Mouse (Mus musculus) CD4-positive naive resting alpha-beta T cell, adult 57 days (primary cell): ENCODE data around the gene Gm5936. TPM values are rescaled to one million over a fixed set of nuclear protein-coding genes. Genes with fewer than 3 reads are reported as not detected.

Experiments
- total RNA-seq: library from RNA; stranded (reverse); gene quantifications from one replicate; pipeline ENCODE4 v1.2.4, GENCODE M21; 2023

Gm5936 gene
- not detected for total RNA-seq

GRCm38 (mm10) chrX:74836842-74837522 is at the start of gene Gm5936:
Gene Gm5936 (plus strand): TSS chrX:74837196.

Other genes starting within 250 kb of the Gm5936 start
- gene Olfr1325, start 244.5 kb upstream of the Gm5936 start, total RNA-seq: not detected
- gene Gm5640, start 191.6 kb upstream of the Gm5936 start, total RNA-seq: not detected
- gene Gm6890, start 96.3 kb upstream of the Gm5936 start, total RNA-seq: not detected
- gene Gab3, start 248.3 kb downstream of the Gm5936 start, total RNA-seq: 19.0 TPM